Mouse (Mus musculus) liver, adult 2 months (tissue): ENCODE measurements around the gene Plcb3.

Experiments
- CTCF ChIP-seq: fragments of 200-500 bp; IDR thresholded peaks from 2 replicates; pipeline ENCODE4 v1.5.1; 2011; ENCODE audit warnings: low read depth, low read length, control low read depth
- POLR2A ChIP-seq: fragments of 200-500 bp; IDR thresholded peaks from 2 replicates; pipeline ENCODE4 v1.6.1; 2011; ENCODE audit warnings: low read length, control low read depth; ENCODE audit not compliant: insufficient read depth; ENCODE audit errors: extremely low read depth

GRCm38 (mm10) chr19:6924461-6925306 lies 51.6 kb downstream of the Plcb3 start:
- TF ChIP-seq CTCF (peak; percentile 89), POLR2A (no peak)
